Mouse (Mus musculus): Measurements from ENCODE around the gene Slc22a5. TPM values are rescaled to one million over a fixed set of nuclear protein-coding genes. Genes with fewer than 3 reads are reported as not detected.
"Not testable (repeated sequence)": the region's sequence is repeated elsewhere in the genome, so short reads cannot be mapped to it uniquely, and the experiment has no call there.

Slc22a5 gene
- total and polyA plus RNA-seq, 2 experiments from 2014 or later: 12.8 to 13.6 TPM

- ATAC-seq (ENCODE audit: low FRiP score) (no peak), DNase-seq (ENCODE audit: low spot score) (no peak)
- H3K4me1 ChIP-seq (ENCODE audit: insufficient read depth, low read length): no peaks in the 10 kb centered on the region
- no peaks in the 10 kb centered on the region for H3K27me3 ChIP-seq (ENCODE audit: insufficient read depth, low read length)
- no peak overlapping the region for H3K4me3 ChIP-seq (ENCODE audit: low read depth, low read length)
- no peak overlapping the region for H3K4me2 ChIP-seq (ENCODE audit: low read depth, low read length, poor library complexity, severe bottlenecking)
- no peak overlapping the region for H3K9ac ChIP-seq (replicated peaks; ENCODE audit: low read length, poor library complexity, severe bottlenecking)
- H3K27ac ChIP-seq (ENCODE audit: low read depth, low read length): no peak overlapping the region
- H3K9me3 ChIP-seq (ENCODE audit: low read length): no peaks in the 10 kb centered on the region
- 86% methylated on average over 4 of the region's 4 CpGs for WGBS
- H3K36me3 ChIP-seq (ENCODE audit: insufficient read depth, low read length): peaks cover 12% of the 10 kb centered on the region; the same call in 1 of the 2 replicates
- TF ChIP-seq CTCF (IDR thresholded peaks at IDR 0.05): no peak
Observed at GRCm38 (mm10) chr11:53876488-53876887, 15.0 kb downstream of the Slc22a5 start.

- Histone ChIP-seq H3K4me1 (ENCODE audit: insufficient read depth, low read length) (no peaks in the 10 kb centered on the region), H3K27ac (ENCODE audit: low read depth, low read length) (no peak overlapping the region), H3K4me2 (ENCODE audit: low read depth, low read length, poor library complexity, severe bottlenecking) (no peak overlapping the region), H3K4me3 (ENCODE audit: low read depth, low read length) (no peak overlapping the region), H3K27me3 (ENCODE audit: insufficient read depth, low read length) (no peaks in the 10 kb centered on the region), H3K36me3 (ENCODE audit: insufficient read depth, low read length) (peaks cover 21% of the 10 kb centered on the region), H3K9ac (replicated peaks; ENCODE audit: low read length, poor library complexity, severe bottlenecking) (no peak overlapping the region), H3K9me3 (ENCODE audit: low read length) (no peaks in the 10 kb centered on the region)
- whole genome bisulfite sequencing: 71% methylated on average over 4 of the region's 4 CpGs
- ATAC-seq (ENCODE audit: low FRiP score) (no peak), DNase-seq (ENCODE audit: low spot score) (no peak)
- TF ChIP-seq CTCF (IDR thresholded peaks at IDR 0.05): peak; percentile 33
Observed at GRCm38 (mm10) chr11:53874706-53875105, 16.8 kb downstream of the Slc22a5 start.

- ATAC-seq (ENCODE audit: low FRiP score); DNase-seq (ENCODE audit: low spot score); H3K4me2 ChIP-seq (ENCODE audit: low read depth, low read length, poor library complexity, severe bottlenecking): not testable (repeated sequence)
Observed at GRCm38 (mm10) chr11:53873909-53874704, 17.4 kb downstream of the Slc22a5 start.

GRCm38 (mm10) chr11:53871786-53872507 is 19.5 kb downstream of the Slc22a5 start:
- DNase-seq (ENCODE audit: low spot score) (no peak), ATAC-seq (ENCODE audit: low FRiP score) (no peak)
- Histone ChIP-seq H3K4me3 (ENCODE audit: low read depth, low read length) (no peak overlapping the region), H3K9ac (replicated peaks; ENCODE audit: low read length, poor library complexity, severe bottlenecking) (no peak overlapping the region), H3K4me1 (ENCODE audit: insufficient read depth, low read length) (no peaks in the 10 kb centered on the region), H3K27me3 (ENCODE audit: insufficient read depth, low read length) (no peaks in the 10 kb centered on the region), H3K27ac (ENCODE audit: low read depth, low read length) (no peak overlapping the region), H3K36me3 (ENCODE audit: insufficient read depth, low read length) (peaks cover 21% of the 10 kb centered on the region), H3K4me2 (ENCODE audit: low read depth, low read length, poor library complexity, severe bottlenecking) (no peak overlapping the region), H3K9me3 (ENCODE audit: low read length) (no peaks in the 10 kb centered on the region)
- 88% methylated on average over 2 of the region's 2 CpGs for WGBS
- no peak for TF ChIP-seq CTCF (IDR thresholded peaks at IDR 0.05)

More at GRCm38 (mm10) chr11:53873909-53874704, 17.4 kb downstream of the Slc22a5 start:
- H3K9ac ChIP-seq (replicated peaks; ENCODE audit: low read length, poor library complexity, severe bottlenecking); H3K9me3 ChIP-seq (ENCODE audit: low read length); H3K4me3 ChIP-seq (ENCODE audit: low read depth, low read length); H3K27ac ChIP-seq (ENCODE audit: low read depth, low read length); H3K27me3 ChIP-seq (ENCODE audit: insufficient read depth, low read length); H3K4me1 ChIP-seq (ENCODE audit: insufficient read depth, low read length): not testable (repeated sequence)
- H3K36me3 ChIP-seq (ENCODE audit: insufficient read depth, low read length): peaks cover 21% of the 10 kb centered on the region
- WGBS: 55% methylated on average over 5 of the region's 5 CpGs

- ATAC-seq (ENCODE audit: low FRiP score) (no peak), DNase-seq (ENCODE audit: low spot score) (no peak)
- H3K27ac ChIP-seq (ENCODE audit: low read depth, low read length): no peak overlapping the region
- no peak overlapping the region for H3K9ac ChIP-seq (replicated peaks; ENCODE audit: low read length, poor library complexity, severe bottlenecking)
- H3K9me3 ChIP-seq (ENCODE audit: low read length): no peaks in the 10 kb centered on the region
- H3K4me3 ChIP-seq (ENCODE audit: low read depth, low read length): no peak overlapping the region
- H3K27me3 ChIP-seq (ENCODE audit: insufficient read depth, low read length): no peaks in the 10 kb centered on the region
- H3K36me3 ChIP-seq (ENCODE audit: insufficient read depth, low read length): peaks cover 26% of the 10 kb centered on the region
- no peaks in the 10 kb centered on the region for H3K4me1 ChIP-seq (ENCODE audit: insufficient read depth, low read length)
- WGBS: 93% methylated on average over 5 of the region's 5 CpGs
- no peak for TF ChIP-seq CTCF (IDR thresholded peaks at IDR 0.05)
- no peak overlapping the region for H3K4me2 ChIP-seq (ENCODE audit: low read depth, low read length, poor library complexity, severe bottlenecking)
Observed at GRCm38 (mm10) chr11:53869172-53869571, 22.3 kb downstream of the Slc22a5 start.

GRCm38 (mm10) chr11:53868323-53868722 is 23.1 kb downstream of the Slc22a5 start:
- not testable (repeated sequence) for ATAC-seq (ENCODE audit: low FRiP score)

GRCm38 (mm10) chr11:53864724-53865310 is 26.6 kb downstream of the Slc22a5 start:
- H3K27ac ChIP-seq (ENCODE audit: low read depth, low read length): not testable (repeated sequence)

More at GRCm38 (mm10) chr11:53868323-53868722, 23.1 kb downstream of the Slc22a5 start:
- peak; percentile 43; the same call in 1 of the 2 replicates for TF ChIP-seq CTCF (IDR thresholded peaks at IDR 0.05)
- not testable (repeated sequence) for H3K9ac ChIP-seq (replicated peaks; ENCODE audit: low read length, poor library complexity, severe bottlenecking); DNase-seq (ENCODE audit: low spot score); H3K27me3 ChIP-seq (ENCODE audit: insufficient read depth, low read length); H3K4me2 ChIP-seq (ENCODE audit: low read depth, low read length, poor library complexity, severe bottlenecking); H3K4me1 ChIP-seq (ENCODE audit: insufficient read depth, low read length); H3K4me3 ChIP-seq (ENCODE audit: low read depth, low read length); H3K9me3 ChIP-seq (ENCODE audit: low read length); H3K27ac ChIP-seq (ENCODE audit: low read depth, low read length)
- H3K36me3 ChIP-seq (ENCODE audit: insufficient read depth, low read length): peaks cover 26% of the 10 kb centered on the region
- WGBS: 51% methylated on average over 5 of the region's 5 CpGs

GRCm38 (mm10) chr11:53860944-53861343 is 30.5 kb downstream of the Slc22a5 start:
- not testable (repeated sequence) for H3K27me3 ChIP-seq (ENCODE audit: insufficient read depth, low read length); DNase-seq (ENCODE audit: low spot score); H3K4me3 ChIP-seq (ENCODE audit: low read depth, low read length); H3K4me2 ChIP-seq (ENCODE audit: low read depth, low read length, poor library complexity, severe bottlenecking); H3K9me3 ChIP-seq (ENCODE audit: low read length); H3K9ac ChIP-seq (replicated peaks; ENCODE audit: low read length, poor library complexity, severe bottlenecking); H3K36me3 ChIP-seq (ENCODE audit: insufficient read depth, low read length); H3K4me1 ChIP-seq (ENCODE audit: insufficient read depth, low read length); ATAC-seq (ENCODE audit: low FRiP score); H3K27ac ChIP-seq (ENCODE audit: low read depth, low read length)
- 84% methylated on average over 8 of the region's 9 CpGs for WGBS

More at GRCm38 (mm10) chr11:53864724-53865310, 26.6 kb downstream of the Slc22a5 start:
- not testable (repeated sequence) for H3K9me3 ChIP-seq (ENCODE audit: low read length); ATAC-seq (ENCODE audit: low FRiP score); H3K4me1 ChIP-seq (ENCODE audit: insufficient read depth, low read length); H3K27me3 ChIP-seq (ENCODE audit: insufficient read depth, low read length); H3K36me3 ChIP-seq (ENCODE audit: insufficient read depth, low read length); H3K9ac ChIP-seq (replicated peaks; ENCODE audit: low read length, poor library complexity, severe bottlenecking); H3K4me3 ChIP-seq (ENCODE audit: low read depth, low read length); H3K4me2 ChIP-seq (ENCODE audit: low read depth, low read length, poor library complexity, severe bottlenecking); DNase-seq (ENCODE audit: low spot score)
- WGBS: 82% methylated on average over 1 of the region's 4 CpGs
